Mouse (Mus musculus) MEL (cell line): ENCODE results near the gene Ccl17. TPM values are rescaled to one million over a fixed set of nuclear protein-coding genes. Genes with fewer than 3 reads are reported as not detected.

Experiments used
- DNase-seq: peaks from one replicate; pipeline ENCODE4 v3.0.0; 2011; ENCODE audit warnings: low read depth, low spot score
- H3K27ac ChIP-seq: 2 replicates; pipeline ENCODE4 v1.5.1; 2012; ENCODE audit warnings: low read depth, mild to moderate bottlenecking, control low read depth, low read length, moderate library complexity; ENCODE audit not compliant: control insufficient read depth
- H3K27me3 ChIP-seq, 2 experiments: fragments of 150-350 bp in 1 of 2; sonication (generic) in 1 of 2; 2 replicates each; pipeline ENCODE4 v1.6.1; 2012; ENCODE audit warnings: low read length in 2 of 2, mild to moderate bottlenecking in 2 of 2, improper control_type of control experiment in 1 of 2, moderate library complexity in 1 of 2; ENCODE audit not compliant: insufficient read depth in 2 of 2, control insufficient read depth in 1 of 2
- H3K36me3 ChIP-seq, 2 experiments: 2 replicates each; pipeline ENCODE4 v1.6.1; 2012 to 2014; ENCODE audit warnings: low read length in 2 of 2, improper control_type of control experiment in 1 of 2, inconsistent platforms in 1 of 2, mild to moderate bottlenecking in 1 of 2; ENCODE audit not compliant: insufficient read depth in 2 of 2, control insufficient read depth in 1 of 2
- H3K4me1 ChIP-seq, 2 experiments: fragments of 150-350 bp in 1 of 2; sonication (generic) in 1 of 2; 2 replicates each; pipeline ENCODE4 v1.6.1; 2012; ENCODE audit warnings: low read length in 2 of 2, improper control_type of control experiment in 1 of 2, mild to moderate bottlenecking in 1 of 2; ENCODE audit not compliant: insufficient read depth in 2 of 2, control insufficient read depth in 1 of 2
- H3K4me3 ChIP-seq, 2 experiments: fragments of 150-350 bp in 1 of 2; sonication (generic) in 1 of 2; 2 replicates each; pipeline ENCODE4 v1.5.1; 2012; ENCODE audit warnings: low read depth in 2 of 2, low read length in 2 of 2, mild to moderate bottlenecking in 2 of 2, moderate library complexity in 2 of 2, control low read depth in 1 of 2, improper control_type of control experiment in 1 of 2; ENCODE audit not compliant: control insufficient read depth in 1 of 2, insufficient read depth in 1 of 2
- H3K79me2 ChIP-seq: 2 replicates; pipeline ENCODE4 v1.6.1; 2012; ENCODE audit warnings: mild to moderate bottlenecking, low read length, moderate library complexity; ENCODE audit not compliant: control insufficient read depth, poor library complexity, insufficient read depth
- H3K9ac ChIP-seq: 2 replicates; pipeline ENCODE4 v1.6.1; 2012; ENCODE audit warnings: low read depth, mild to moderate bottlenecking, control low read depth, low read length, moderate library complexity; ENCODE audit not compliant: control insufficient read depth, poor library complexity, severe bottlenecking
- H3K9me3 ChIP-seq: fragments of 150-350 bp; sonication (generic); replicated peaks from 2 replicates; pipeline ENCODE4 v1.6.1; 2012; ENCODE audit warnings: mild to moderate bottlenecking, low read length, improper control_type of control experiment, moderate library complexity; ENCODE audit not compliant: insufficient read depth
- BHLHE40 ChIP-seq: IDR thresholded peaks from 2 replicates; pipeline ENCODE4 v1.6.1; 2012; ENCODE audit warnings: low read depth, mild to moderate bottlenecking, inconsistent platforms, low read length, improper control_type of control experiment, borderline replicate concordance
- CHD2 ChIP-seq: IDR thresholded peaks from 2 replicates; pipeline ENCODE4 v1.6.1; 2011; ENCODE audit warnings: low read length, improper control_type of control experiment
- CTCF ChIP-seq, 3 experiments: IDR thresholded peaks in 2 of 3; conservative IDR thresholded peaks in 1 of 3; 2 replicates each; pipeline ENCODE4 v1.5.1; 2011 to 2012; ENCODE audit warnings: low read length in 3 of 3, low read depth in 2 of 3, mild to moderate bottlenecking in 2 of 3, improper control_type of control experiment in 1 of 3, inconsistent platforms in 1 of 3, mixed read lengths in 1 of 3, moderate library complexity in 1 of 3; ENCODE audit not compliant: control insufficient read depth in 1 of 3, insufficient read depth in 1 of 3, poor library complexity in 1 of 3, severe bottlenecking in 1 of 3
- ETS1 ChIP-seq: IDR thresholded peaks from 2 replicates; pipeline ENCODE4 v1.6.1; 2012; ENCODE audit warnings: low read depth, mild to moderate bottlenecking, inconsistent platforms, low read length, improper control_type of control experiment, moderate library complexity
- HCFC1 ChIP-seq: IDR thresholded peaks from 2 replicates; pipeline ENCODE4 v1.6.1; 2012; ENCODE audit warnings: low read depth, mild to moderate bottlenecking, inconsistent platforms, low read length, improper control_type of control experiment, moderate library complexity
- JUND ChIP-seq: IDR thresholded peaks from 2 replicates; pipeline ENCODE4 v1.6.1; 2011; ENCODE audit warnings: low read depth, mild to moderate bottlenecking, improper control_type of control experiment, low read length
- MAX ChIP-seq: IDR thresholded peaks from 2 replicates; pipeline ENCODE4 v1.6.1; 2011; ENCODE audit warnings: low read length, improper control_type of control experiment
- MYC ChIP-seq: IDR thresholded peaks from 2 replicates; pipeline ENCODE4 v1.6.1; 2011; ENCODE audit warnings: low read depth, mild to moderate bottlenecking, low read length, improper control_type of control experiment, moderate library complexity
- NELFE ChIP-seq: IDR thresholded peaks from 2 replicates; pipeline ENCODE4 v1.6.1; 2011; ENCODE audit warnings: low read depth, low read length, improper control_type of control experiment
- POLR2A ChIP-seq, 2 experiments: IDR thresholded peaks; 2 replicates each; pipeline ENCODE4 v1.6.1; 2011 to 2012; ENCODE audit warnings: low read length in 2 of 2, mild to moderate bottlenecking in 2 of 2, control low read depth in 1 of 2, improper control_type of control experiment in 1 of 2, low read depth in 1 of 2, moderate library complexity in 1 of 2; ENCODE audit not compliant: control insufficient read depth in 1 of 2, insufficient read depth in 1 of 2, poor library complexity in 1 of 2
- RAD21 ChIP-seq: IDR thresholded peaks from 2 replicates; pipeline ENCODE4 v1.6.1; 2011; ENCODE audit warnings: mild to moderate bottlenecking, low read depth, low read length, improper control_type of control experiment
- SIN3A ChIP-seq: IDR thresholded peaks from 2 replicates; pipeline ENCODE4 v1.6.1; 2012; ENCODE audit warnings: low read length, improper control_type of control experiment, inconsistent platforms
- SMC3 ChIP-seq: IDR thresholded peaks from 2 replicates; pipeline ENCODE4 v1.6.1; 2011; ENCODE audit warnings: low read depth, low read length, improper control_type of control experiment
- ZC3H11A ChIP-seq: IDR thresholded peaks from 2 replicates; pipeline ENCODE4 v1.6.1; 2012; ENCODE audit warnings: low read depth, mild to moderate bottlenecking, inconsistent platforms, low read length, improper control_type of control experiment
- ZKSCAN1 ChIP-seq: IDR thresholded peaks from 2 replicates; pipeline ENCODE4 v1.6.1; 2012; ENCODE audit warnings: low read depth, mild to moderate bottlenecking, inconsistent platforms, low read length, improper control_type of control experiment, moderate library complexity
- ZMIZ1 ChIP-seq: IDR thresholded peaks from 2 replicates; pipeline ENCODE4 v1.6.1; 2012; ENCODE audit warnings: low read depth, mild to moderate bottlenecking, inconsistent platforms, low read length, improper control_type of control experiment, moderate library complexity
- polyA plus RNA-seq, 2 experiments: library from polyadenylated mRNA; stranded (reverse) in 1 of 2; unstranded in 1 of 2; fragments of >175 nt in 1 of 2; fragments of >200 nt in 1 of 2; gene quantifications; 2 replicates each; pipeline versions ENCODE4 v1.2.1 to v1.2.4; 2012; ENCODE audit warnings: low replicate concordance in 2 of 2, low read depth in 1 of 2; ENCODE audit not compliant: insufficient read length in 2 of 2, insufficient read depth in 1 of 2, missing spikeins in 1 of 2
- total RNA-seq: library from RNA; depleted of rRNA; stranded (reverse); fragments of 300-350 nt; gene quantifications from 2 replicates; pipeline ENCODE4 v1.2.3, GENCODE M21; 2012

Ccl17 gene
- total and polyA plus RNA-seq, 3 experiments, result 0.43 TPM; not detected in 2

- no peak within 1 kb of the TSS for H3K4me3 ChIP-seq
- 0 out of 4 replicates have a peak, but pooled peaks cover 0 to 1% of the 10 kb centered on the region in 2 experiments for H3K27me3 ChIP-seq
- no peaks in the 10 kb centered on the region for H3K79me2 ChIP-seq
- no peak within 1 kb of the TSS for H3K9ac ChIP-seq
- H3K9me3 ChIP-seq, result no peaks in the 10 kb centered on the region
- TF ChIP-seq BHLHE40, result no peak
- no peaks in the 10 kb centered on the region for H3K4me1 ChIP-seq
- no peaks in the 10 kb centered on the region for H3K36me3 ChIP-seq
- no peak for DNase-seq
- no peak within 1 kb of the TSS for H3K27ac ChIP-seq
Observed at GRCm38 (mm10) chr8:94771941-94772670, 38.1 kb upstream of the Ccl17 start, which contains the start of gene Cx3cl1. Gene Cx3cl1, plus strand, starts transcription at chr8:94772009.

- H3K4me1 ChIP-seq, result no peaks in the 10 kb centered on the region
- H3K79me2 ChIP-seq, result no peaks in the 10 kb centered on the region
- H3K9me3 ChIP-seq, result no peaks in the 10 kb centered on the region
- no peaks in the 10 kb centered on the region for H3K27me3 ChIP-seq
- no peak overlapping the region for H3K9ac ChIP-seq
- no peak for DNase-seq
- no peak overlapping the region for H3K4me3 ChIP-seq
- no peak overlapping the region for H3K27ac ChIP-seq
- no peak for TF ChIP-seq CTCF (IDR thresholded peaks at IDR 0.05 in 2 of 3, conservative IDR thresholded peaks at IDR 0.05 in 1 of 3; ENCODE audit: control insufficient read depth in 1 of 3, insufficient read depth in 1 of 3, low read depth in 2 of 3, low read length in 3 of 3, poor library complexity in 1 of 3, severe bottlenecking in 1 of 3)
- TF ChIP-seq JUND, result no peak
- TF ChIP-seq MAX, result no peak
- no peak for TF ChIP-seq ZMIZ1
- no peak for TF ChIP-seq HCFC1
- TF ChIP-seq RAD21, result no peak
- TF ChIP-seq ETS1, result no peak
- no peak for TF ChIP-seq NELFE
- TF ChIP-seq SIN3A, result no peak
- no peak for TF ChIP-seq MYC
- no peak for TF ChIP-seq POLR2A (IDR thresholded peaks at IDR 0.05; ENCODE audit: control insufficient read depth in 1 of 2, insufficient read depth in 1 of 2, low read depth in 1 of 2, low read length in 2 of 2, poor library complexity in 1 of 2)
- H3K36me3 ChIP-seq, result no peaks in the 10 kb centered on the region
Observed at GRCm38 (mm10) chr8:94773048-94773447, 37.2 kb upstream of the Ccl17 start.

GRCm38 (mm10) chr8:94773700-94774171 lies 36.5 kb upstream of the Ccl17 start:
- Histone ChIP-seq H3K4me1 (no peaks in the 10 kb centered on the region), H3K27ac (no peak overlapping the region), H3K79me2 (no peaks in the 10 kb centered on the region), H3K9ac (no peak overlapping the region), H3K27me3 (no peaks in the 10 kb centered on the region), H3K36me3 (no peaks in the 10 kb centered on the region), H3K9me3 (no peaks in the 10 kb centered on the region), H3K4me3 (no peak overlapping the region)
- no peak for TF ChIP-seq ZC3H11A
- no peak for TF ChIP-seq ZKSCAN1
- TF ChIP-seq JUND, result no peak
- no peak for TF ChIP-seq SMC3
- no peak for TF ChIP-seq CHD2
- DNase-seq, result no peak
